Mouse (Mus musculus) heart, adult 10 weeks (tissue): ENCODE data around the gene Rpl36a-ps1. TPM values are rescaled to one million over a fixed set of nuclear protein-coding genes. Genes with fewer than 3 reads are reported as not detected.

ENCODE experiments used
- polyA plus RNA-seq: library from polyadenylated mRNA; stranded (reverse); fragments of 350-450 nt; fragmentation: Illumina TruSeq; extraction: RNeasy Lipid Tissue Mini Kit (QIAGEN cat#74804); gene quantifications from one replicate; pipeline ENCODE4 v1.2.3, GENCODE M21; 2014; ENCODE audit warnings: low read depth, low replicate concordance

Rpl36a-ps1 gene
- 5.5 TPM for polyA plus RNA-seq

DNA sequence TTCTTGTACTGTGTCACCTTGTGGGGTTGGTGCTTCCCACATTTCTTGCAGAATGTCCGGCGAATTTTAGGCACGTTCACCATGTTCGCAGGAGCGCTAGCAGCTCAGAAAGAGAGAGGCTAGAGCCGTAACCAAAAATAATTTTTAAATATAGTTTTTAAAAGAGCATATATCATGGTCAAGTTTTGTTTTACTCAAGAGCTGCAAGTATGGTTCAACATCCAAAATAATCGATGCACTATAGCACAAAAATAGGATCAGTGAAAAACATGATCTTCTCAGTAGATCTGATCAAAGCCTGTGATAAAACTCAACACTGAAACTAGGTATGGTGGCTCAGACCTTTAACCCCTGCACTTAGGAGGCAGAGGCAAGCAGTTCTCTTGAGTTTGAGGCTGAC lies at the start of gene Rpl36a-ps1:
Rpl36a-ps1 (minus strand) TSS at position 101 of the 400 bp plus-strand sequence.

Other genes with a start within 250 kb of the Rpl36a-ps1 start
- gene Mzt1, start 51.8 kb upstream of the Rpl36a-ps1 start, polyA plus RNA-seq = 57.4 TPM
- 0.94 TPM for gene Bora, start 51.9 kb upstream of the Rpl36a-ps1 start, polyA plus RNA-seq
- 9.0 TPM for gene Pibf1, start 105.1 kb upstream of the Rpl36a-ps1 start, polyA plus RNA-seq
- 12.6 TPM for gene Dis3, start 105.5 kb upstream of the Rpl36a-ps1 start, polyA plus RNA-seq